Mouse (Mus musculus): ENCODE results near the gene Egln1. TPM values are rescaled to one million over a fixed set of nuclear protein-coding genes. Genes with fewer than 3 reads are reported as not detected.

The Egln1 gene
- total and polyA plus RNA-seq, 3 experiments = 47.1 to 55.0 TPM; not detected in 1

GRCm38 (mm10) chr8:124991668-124991926 lies 42.5 kb upstream of the Egln1 start:
- Histone ChIP-seq H3K9me3 (replicated peaks; ENCODE audit: insufficient read depth, low read length) (no peaks in the 10 kb centered on the region), H3K27ac (ENCODE audit: control insufficient read depth, low read depth, low read length) (no peak overlapping the region), H3K4me1 (ENCODE audit: control insufficient read depth in 1 of 2, insufficient read depth in 2 of 2, low read length in 2 of 2) (0 out of 4 replicates have a peak, but pooled peaks cover 0 to 4% of the 10 kb centered on the region in 2 experiments), H3K9ac (ENCODE audit: control insufficient read depth, low read depth, low read length, poor library complexity, severe bottlenecking) (no peak overlapping the region), H3K27me3 (ENCODE audit: control insufficient read depth in 1 of 2, insufficient read depth in 2 of 2, low read length in 2 of 2) (peaks cover 4 to 12% of the 10 kb centered on the region in 2 experiments), H3K4me3 (ENCODE audit: control insufficient read depth in 1 of 2, insufficient read depth in 1 of 2, low read depth in 2 of 2, low read length in 2 of 2) (no peak overlapping the region), H3K36me3 (ENCODE audit: control insufficient read depth in 1 of 2, insufficient read depth in 2 of 2, low read length in 2 of 2) (no peaks in the 10 kb centered on the region), H3K79me2 (ENCODE audit: control insufficient read depth, insufficient read depth, low read length, poor library complexity) (no peaks in the 10 kb centered on the region)
- 0 out of 2 replicates have a peak, but pooled peaks have one; percentile 55 for TF ChIP-seq MAZ (IDR thresholded peaks at IDR 0.05; ENCODE audit: low read depth, low read length)
- no peak for TF ChIP-seq EP300 (IDR thresholded peaks at IDR 0.05; ENCODE audit: low read depth in 1 of 2, low read length in 2 of 2)
- DNase-seq (ENCODE audit: low read depth, low spot score) = no peak

DNA sequence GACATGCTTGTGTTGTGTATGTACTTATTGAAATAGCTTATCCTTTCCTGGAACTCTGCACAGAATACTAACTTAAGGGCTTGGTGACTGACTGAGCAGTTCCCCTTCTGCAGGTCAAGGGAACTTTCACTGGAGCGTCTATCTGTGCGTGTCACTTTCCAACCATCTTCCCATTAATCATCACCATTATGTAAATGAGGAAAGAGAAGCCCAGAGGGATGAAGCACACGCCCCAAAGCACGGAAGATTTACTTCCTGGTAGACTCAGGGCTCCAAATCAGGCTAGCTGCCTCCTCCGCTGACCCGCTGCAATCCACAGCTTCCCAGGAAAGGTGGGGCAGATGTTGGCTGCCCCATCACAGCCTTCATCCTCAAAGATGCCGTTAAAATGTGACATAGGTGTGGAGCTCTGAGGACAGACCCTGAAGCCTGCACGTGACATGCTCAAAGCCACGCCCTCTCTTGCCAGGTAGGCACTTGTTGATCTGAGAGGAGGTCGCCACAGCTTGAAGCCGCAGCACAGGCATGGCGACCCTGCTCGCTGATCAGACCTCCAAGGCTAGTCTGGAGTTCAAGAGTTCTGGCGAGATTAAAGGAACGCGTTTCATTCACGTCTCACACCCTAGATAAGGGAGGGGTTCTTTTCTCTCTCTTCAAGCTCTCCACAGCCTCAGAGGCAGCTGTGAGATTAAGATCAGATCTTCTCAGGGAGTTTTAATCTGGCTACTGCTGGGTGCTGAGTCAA lies 42.0 kb upstream of the Egln1 start:
- no peaks in the 10 kb centered on the region for H3K9me3 ChIP-seq (replicated peaks; ENCODE audit: insufficient read depth, low read length)
- H3K4me3 ChIP-seq (ENCODE audit: control insufficient read depth in 1 of 2, insufficient read depth in 1 of 2, low read depth in 2 of 2, low read length in 2 of 2) = no peak overlapping the region
- peak; percentile 36 for DNase-seq (ENCODE audit: low read depth, low spot score)
- H3K36me3 ChIP-seq (ENCODE audit: control insufficient read depth in 1 of 2, insufficient read depth in 2 of 2, low read length in 2 of 2) = no peaks in the 10 kb centered on the region
- H3K4me1 ChIP-seq (ENCODE audit: control insufficient read depth in 1 of 2, insufficient read depth in 2 of 2, low read length in 2 of 2) = 0 out of 4 replicates have a peak, but pooled peaks cover 0 to 4% of the 10 kb centered on the region in 2 experiments
- 0 out of 4 replicates have a peak, but pooled peaks have one; percentile 18 for TF ChIP-seq EP300 (IDR thresholded peaks at IDR 0.05; ENCODE audit: low read depth in 1 of 2, low read length in 2 of 2)
- peak; percentile 77 for TF ChIP-seq RCOR1 (IDR thresholded peaks at IDR 0.05; ENCODE audit: low read depth, low read length)
- TF ChIP-seq KAT2A (conservative IDR thresholded peaks at IDR 0.05; ENCODE audit: low read depth, low read length) = no peak
- 0 out of 2 replicates have a peak, but pooled peaks have one; percentile 21 for TF ChIP-seq SIN3A (IDR thresholded peaks at IDR 0.05; ENCODE audit: low read length)
- TF ChIP-seq MEF2A (IDR thresholded peaks at IDR 0.05; ENCODE audit: extremely low read depth, insufficient replicate concordance, low read depth, low read length, poor library complexity, severe bottlenecking) = no peak
- peak; percentile 33; the same call in 1 of the 2 replicates for TF ChIP-seq GATA1 (IDR thresholded peaks at IDR 0.05; ENCODE audit: low read depth, low read length)
- no peak for TF ChIP-seq MAX (IDR thresholded peaks at IDR 0.05; ENCODE audit: low read length)
- 0 out of 2 replicates have a peak, but pooled peaks have one; percentile 14 for TF ChIP-seq TCF12 (IDR thresholded peaks at IDR 0.05; ENCODE audit: low read depth, low read length)
- TF ChIP-seq POLR2AphosphoS5 (IDR thresholded peaks at IDR 0.05; ENCODE audit: borderline replicate concordance, low read depth, low read length) = no peak
- TF ChIP-seq SMC3 (IDR thresholded peaks at IDR 0.05; ENCODE audit: low read depth, low read length) = no peak
- peak; percentile 34; the same call in 1 of the 2 replicates for TF ChIP-seq BHLHE40 (IDR thresholded peaks at IDR 0.05; ENCODE audit: borderline replicate concordance, low read depth, low read length)
- no peak overlapping the region for H3K9ac ChIP-seq (ENCODE audit: control insufficient read depth, low read depth, low read length, poor library complexity, severe bottlenecking)
- no peaks in the 10 kb centered on the region for H3K79me2 ChIP-seq (ENCODE audit: control insufficient read depth, insufficient read depth, low read length, poor library complexity)
- H3K27me3 ChIP-seq (ENCODE audit: control insufficient read depth in 1 of 2, insufficient read depth in 2 of 2, low read length in 2 of 2) = peaks cover 4 to 15% of the 10 kb centered on the region in 2 experiments
- H3K27ac ChIP-seq (ENCODE audit: control insufficient read depth, low read depth, low read length) = no peak overlapping the region

GRCm38 (mm10) chr8:124980828-124981227 lies 31.7 kb upstream of the Egln1 start:
- H3K9ac ChIP-seq (ENCODE audit: control insufficient read depth, low read depth, low read length, poor library complexity, severe bottlenecking) = no peak overlapping the region
- H3K27ac ChIP-seq (ENCODE audit: control insufficient read depth, low read depth, low read length) = no peak overlapping the region
- peaks cover 0 to 3% of the 10 kb centered on the region in 2 experiments; a peak in 2 of 4 replicates for H3K4me1 ChIP-seq (ENCODE audit: control insufficient read depth in 1 of 2, insufficient read depth in 2 of 2, low read length in 2 of 2)
- H3K27me3 ChIP-seq (ENCODE audit: control insufficient read depth in 1 of 2, insufficient read depth in 2 of 2, low read length in 2 of 2) = peaks cover 4 to 6% of the 10 kb centered on the region in 2 experiments; a peak in 3 of 4 replicates
- no peaks in the 10 kb centered on the region for H3K36me3 ChIP-seq (ENCODE audit: control insufficient read depth in 1 of 2, insufficient read depth in 2 of 2, low read length in 2 of 2)
- TF ChIP-seq SIN3A (IDR thresholded peaks at IDR 0.05; ENCODE audit: low read length) (no peak), CTCF (IDR thresholded peaks at IDR 0.05 in 2 of 3, conservative IDR thresholded peaks at IDR 0.05 in 1 of 3; ENCODE audit: control insufficient read depth in 1 of 3, insufficient read depth in 1 of 3, low read depth in 2 of 3, low read length in 3 of 3, poor library complexity in 1 of 3, severe bottlenecking in 1 of 3) (peak; percentile 18 to 32 (median 31); a peak in 4 of 6 replicates)
- no peaks in the 10 kb centered on the region for H3K9me3 ChIP-seq (replicated peaks; ENCODE audit: insufficient read depth, low read length)
- no peak overlapping the region for H3K4me3 ChIP-seq (ENCODE audit: control insufficient read depth in 1 of 2, insufficient read depth in 1 of 2, low read depth in 2 of 2, low read length in 2 of 2)
- DNase-seq (ENCODE audit: low read depth, low spot score) = no peak
- H3K79me2 ChIP-seq (ENCODE audit: control insufficient read depth, insufficient read depth, low read length, poor library complexity) = no peaks in the 10 kb centered on the region
